Mouse (Mus musculus) kidney, embryonic 16.5 days (tissue): ENCODE measurements at regions not wholly inside any gene's neighbourhood (a gene's known extent, or its start where the extent isn't known, plus 50 kb on each side); places are given as distances from the start of the nearest gene placed in this dataset.

ENCODE experiments used
- ATAC-seq: fragments of 200-750 bp; cut with Nextera tagmentation; 2 replicates; pipeline ENCODE4 v1.8.0; 2017; ENCODE audit warnings: moderate TSS enrichment; ENCODE audit not compliant: low FRiP score, low TSS enrichment
- H3K27ac ChIP-seq: fragments of 300-500 bp; sonication (generic); 2 replicates; pipeline ENCODE4 v1.5.1; 2014; ENCODE audit warnings: low read length
- H3K27me3 ChIP-seq: fragments of 300-500 bp; sonication (generic); 2 replicates; pipeline ENCODE4 v1.6.1; 2014; ENCODE audit warnings: low read length, control low read depth, mixed read lengths; ENCODE audit not compliant: insufficient read depth
- H3K36me3 ChIP-seq: fragments of 300-500 bp; sonication (generic); 2 replicates; pipeline ENCODE4 v1.6.1; 2014; ENCODE audit warnings: low read length, control low read depth, mixed read lengths; ENCODE audit not compliant: insufficient read depth
- H3K4me1 ChIP-seq: fragments of 300-500 bp; sonication (generic); 2 replicates; pipeline ENCODE4 v1.6.1; 2014; ENCODE audit warnings: low read length, control low read depth, mixed read lengths; ENCODE audit not compliant: insufficient read depth
- H3K4me2 ChIP-seq: fragments of 300-500 bp; sonication (generic); replicated peaks from 2 replicates; pipeline ENCODE4 v1.6.1; 2014; ENCODE audit warnings: low read depth, low read length
- H3K4me3 ChIP-seq: fragments of 300-500 bp; sonication (generic); 2 replicates; pipeline ENCODE4 v1.5.1; 2014; ENCODE audit warnings: mild to moderate bottlenecking, low read length
- H3K9ac ChIP-seq: fragments of 300-500 bp; sonication (generic); replicated peaks from 2 replicates; pipeline ENCODE4 v1.6.1; 2014; ENCODE audit warnings: low read length
- H3K9me3 ChIP-seq: fragments of 300-500 bp; sonication (generic); 2 replicates; pipeline ENCODE4 v1.6.1; 2016; ENCODE audit warnings: low read length, control low read depth
- WGBS: fragments of 180-500 bp; shearing (Covaris S2); extraction: QIAGEN DNeasy Blood & Tissue Kit; methylation state at CpG from one replicate; pipeline ENCODE4 v1.1.7; 2014; 5-methylcytosine and 5-hydroxymethylcytosine counted together

GRCm38 (mm10) chr2:108877141-108877540, 403.4 kb upstream of the Kif18a start:
- Histone ChIP-seq H3K36me3 (no peaks in the 10 kb centered on the region), H3K9ac (no peak overlapping the region), H3K27me3 (no peaks in the 10 kb centered on the region), H3K27ac (no peak overlapping the region), H3K4me2 (no peak overlapping the region), H3K4me1 (no peaks in the 10 kb centered on the region), H3K4me3 (no peak overlapping the region), H3K9me3 (no peaks in the 10 kb centered on the region)
- ATAC-seq: 0 out of 2 replicates have a peak, but pooled peaks have one; percentile 46
- 65% methylated on average over 4 of the region's 4 CpGs for WGBS

- Histone ChIP-seq H3K27ac (no peak overlapping the region), H3K9ac (no peak overlapping the region), H3K27me3 (no peaks in the 10 kb centered on the region), H3K9me3 (no peaks in the 10 kb centered on the region), H3K4me2 (no peak overlapping the region), H3K4me3 (no peak overlapping the region), H3K36me3 (no peaks in the 10 kb centered on the region), H3K4me1 (no peaks in the 10 kb centered on the region)
- WGBS: 62% methylated on average over 3 of the region's 3 CpGs
- no peak for ATAC-seq
Measured at GRCm38 (mm10) chr2:108877676-108878075, 402.9 kb upstream of the Kif18a start.

GRCm38 (mm10) chr2:108904121-108904733, 376.3 kb upstream of the Kif18a start:
- H3K4me2 ChIP-seq: no peak overlapping the region
- no peak for ATAC-seq
- H3K9me3 ChIP-seq: no peaks in the 10 kb centered on the region
- no peak overlapping the region for H3K4me3 ChIP-seq
- no peak overlapping the region for H3K9ac ChIP-seq
- WGBS: 35% methylated on average over 3 of the region's 3 CpGs
- H3K27ac ChIP-seq: no peak overlapping the region
- H3K4me1 ChIP-seq: no peaks in the 10 kb centered on the region
- no peaks in the 10 kb centered on the region for H3K27me3 ChIP-seq
- no peaks in the 10 kb centered on the region for H3K36me3 ChIP-seq

- Histone ChIP-seq H3K4me3 (no peak overlapping the region), H3K4me2 (no peak overlapping the region), H3K27me3 (no peaks in the 10 kb centered on the region), H3K9me3 (no peaks in the 10 kb centered on the region), H3K4me1 (no peaks in the 10 kb centered on the region), H3K9ac (no peak overlapping the region), H3K36me3 (no peaks in the 10 kb centered on the region), H3K27ac (no peak overlapping the region)
- ATAC-seq: no peak
- WGBS: 56% methylated on average over 2 of the region's 2 CpGs
Measured at GRCm38 (mm10) chr2:108913555-108913954, 367.0 kb upstream of the Kif18a start.

- H3K9me3 ChIP-seq: no peaks in the 10 kb centered on the region
- 63% methylated on average over 3 of the region's 3 CpGs for WGBS
- H3K9ac ChIP-seq: no peak overlapping the region
- no peaks in the 10 kb centered on the region for H3K4me1 ChIP-seq
- H3K27me3 ChIP-seq: no peaks in the 10 kb centered on the region
- no peak overlapping the region for H3K4me3 ChIP-seq
- no peak overlapping the region for H3K4me2 ChIP-seq
- H3K27ac ChIP-seq: no peak overlapping the region
- H3K36me3 ChIP-seq: no peaks in the 10 kb centered on the region
- ATAC-seq: no peak
Measured at GRCm38 (mm10) chr2:108913967-108914366, 366.6 kb upstream of the Kif18a start.

- Histone ChIP-seq H3K36me3 (no peaks in the 10 kb centered on the region), H3K27ac (no peak overlapping the region), H3K27me3 (no peaks in the 10 kb centered on the region), H3K9me3 (no peaks in the 10 kb centered on the region), H3K4me1 (no peaks in the 10 kb centered on the region), H3K9ac (no peak overlapping the region), H3K4me2 (no peak overlapping the region), H3K4me3 (no peak overlapping the region)
- WGBS: 63% methylated on average over 3 of the region's 3 CpGs
- ATAC-seq: no peak
Measured at GRCm38 (mm10) chr2:108919500-108920045, 361.0 kb upstream of the Kif18a start.

- no peak overlapping the region for H3K4me3 ChIP-seq
- 69% methylated on average over 5 of the region's 5 CpGs for WGBS
- ATAC-seq: no peak
Measured at GRCm38 (mm10) chr2:108920111-108920510, 360.4 kb upstream of the Kif18a start.

GRCm38 (mm10) chr2:108935981-108936762, 344.4 kb upstream of the Kif18a start:
- H3K36me3 ChIP-seq: no peaks in the 10 kb centered on the region
- ATAC-seq: no peak

More at GRCm38 (mm10) chr2:108920111-108920510, 360.4 kb upstream of the Kif18a start:
- Histone ChIP-seq H3K27me3 (no peaks in the 10 kb centered on the region), H3K9ac (no peak overlapping the region), H3K36me3 (no peaks in the 10 kb centered on the region), H3K9me3 (no peaks in the 10 kb centered on the region), H3K27ac (no peak overlapping the region), H3K4me1 (no peaks in the 10 kb centered on the region), H3K4me2 (no peak overlapping the region)

GRCm38 (mm10) chr2:108980921-108981320, 299.6 kb upstream of the Kif18a start:
- no peak overlapping the region for H3K4me2 ChIP-seq
- no peaks in the 10 kb centered on the region for H3K27me3 ChIP-seq
- H3K4me1 ChIP-seq: no peaks in the 10 kb centered on the region
- H3K9me3 ChIP-seq: no peaks in the 10 kb centered on the region
- no peaks in the 10 kb centered on the region for H3K36me3 ChIP-seq
- H3K27ac ChIP-seq: no peak overlapping the region
- 88% methylated on average over 5 of the region's 5 CpGs for WGBS
- H3K4me3 ChIP-seq: no peak overlapping the region
- H3K9ac ChIP-seq: no peak overlapping the region
- no peak for ATAC-seq

More at GRCm38 (mm10) chr2:108935981-108936762, 344.4 kb upstream of the Kif18a start:
- no peak overlapping the region for H3K4me3 ChIP-seq
- H3K4me2 ChIP-seq: no peak overlapping the region
- no peak overlapping the region for H3K9ac ChIP-seq
- H3K27me3 ChIP-seq: no peaks in the 10 kb centered on the region
- no peaks in the 10 kb centered on the region for H3K4me1 ChIP-seq
- no peak overlapping the region for H3K27ac ChIP-seq
- 69% methylated on average over 5 of the region's 5 CpGs for WGBS
- H3K9me3 ChIP-seq: no peaks in the 10 kb centered on the region

GRCm38 (mm10) chr2:109016223-109016622, 264.3 kb upstream of the Kif18a start:
- no peaks in the 10 kb centered on the region for H3K9me3 ChIP-seq
- 42% methylated on average over 1 of the region's 1 CpGs for WGBS
- H3K36me3 ChIP-seq: no peaks in the 10 kb centered on the region
- no peak overlapping the region for H3K27ac ChIP-seq
- no peak overlapping the region for H3K9ac ChIP-seq
- no peaks in the 10 kb centered on the region for H3K27me3 ChIP-seq
- ATAC-seq: peak; percentile 54; the same call in 1 of the 2 replicates
- no peak overlapping the region for H3K4me3 ChIP-seq
- no peak overlapping the region for H3K4me2 ChIP-seq
- H3K4me1 ChIP-seq: no peaks in the 10 kb centered on the region
